Mouse (Mus musculus): ENCODE measurements around the gene Adamtsl5. TPM values are rescaled to one million over a fixed set of nuclear protein-coding genes. Genes with fewer than 3 reads are reported as not detected.
"Not testable (repeated sequence)": the region's sequence is repeated elsewhere in the genome, so short reads cannot be mapped to it uniquely, and the experiment has no call there.

Adamtsl5 gene
- total RNA-seq, 2 experiments from 2014 or later = 7.5 to 10.0 TPM

- intact Hi-C loops (cut with DNase I); DNase-seq (ENCODE audit: low spot score in 2 of 2): not testable (repeated sequence)
These were observed 2.3 kb downstream of the Adamtsl5 start for GRCm38 (mm10) chr10:80345929-80346328.

GRCm38 (mm10) chr10:80345122-80345521, 3.1 kb downstream of the Adamtsl5 start:
- no peak for DNase-seq (ENCODE audit: low spot score in 2 of 2)
- intact Hi-C loops (cut with DNase I) = no loop called here

GRCm38 (mm10) chr10:80344131-80344661, 4.0 kb downstream of the Adamtsl5 start:
- intact Hi-C loops (cut with DNase I) = no loop called here
- no peak for DNase-seq (ENCODE audit: low spot score in 2 of 2)

- intact Hi-C loops (cut with DNase I) = no loop called here
- DNase-seq (ENCODE audit: low spot score in 2 of 2) = no peak
These were observed 4.8 kb downstream of the Adamtsl5 start for GRCm38 (mm10) chr10:80343425-80343895.

GRCm38 (mm10) chr10:80342749-80343424, 5.3 kb downstream of the Adamtsl5 start:
- DNase-seq (ENCODE audit: low spot score in 2 of 2) = no peak
- intact Hi-C loops (cut with DNase I) = no loop called here

- DNase-seq (ENCODE audit: low spot score in 2 of 2) = no peak
- intact Hi-C loops (cut with DNase I) = no loop called here
These were observed 5.9 kb downstream of the Adamtsl5 start for GRCm38 (mm10) chr10:80342305-80342748.

- intact Hi-C loops (cut with DNase I) = loop anchor here (2.0 kb wide), 1 partner anchor 33 kb away; no protein-coding TSS in a partner anchor
- DNase-seq (ENCODE audit: low spot score in 2 of 2) = no peak
These were observed 6.5 kb downstream of the Adamtsl5 start for GRCm38 (mm10) chr10:80341491-80342304.

GRCm38 (mm10) chr10:80341026-80341425, 7.2 kb downstream of the Adamtsl5 start:
- no peak for DNase-seq (ENCODE audit: low spot score in 2 of 2)
- intact Hi-C loops (cut with DNase I) = loop anchor here (2.0 kb wide), 1 partner anchor 34 kb away; no protein-coding TSS in a partner anchor

- intact Hi-C loops (cut with DNase I) = loop anchor here (2.0 kb wide), 1 partner anchor 35 kb away; no protein-coding TSS in a partner anchor
These were observed 8.1 kb downstream of the Adamtsl5 start for GRCm38 (mm10) chr10:80339941-80340750.

GRCm38 (mm10) chr10:80336263-80336662, 11.9 kb downstream of the Adamtsl5 start:
- no peak for DNase-seq (ENCODE audit: low spot score in 2 of 2)

More at GRCm38 (mm10) chr10:80339941-80340750, 8.1 kb downstream of the Adamtsl5 start:
- DNase-seq (ENCODE audit: low spot score in 2 of 2) = peak; percentile 79 to 82

GRCm38 (mm10) chr10:80332525-80332989, 15.7 kb downstream of the Adamtsl5 start:
- intact Hi-C loops (cut with DNase I) = no loop called here
- DNase-seq (ENCODE audit: low spot score in 2 of 2) = no peak

More at GRCm38 (mm10) chr10:80336263-80336662, 11.9 kb downstream of the Adamtsl5 start:
- intact Hi-C loops (cut with DNase I) = no loop called here

GRCm38 (mm10) chr10:80331636-80332524, 16.3 kb downstream of the Adamtsl5 start:
- DNase-seq (ENCODE audit: low spot score in 2 of 2) = no peak
- intact Hi-C loops (cut with DNase I) = no loop called here

GRCm38 (mm10) chr10:80330888-80331287, 17.3 kb downstream of the Adamtsl5 start:
- DNase-seq (ENCODE audit: low spot score in 2 of 2) = no peak
- intact Hi-C loops (cut with DNase I) = no loop called here

GRCm38 (mm10) chr10:80330084-80330483, 18.1 kb downstream of the Adamtsl5 start:
- intact Hi-C loops (cut with DNase I) = no loop called here
- DNase-seq (ENCODE audit: low spot score in 2 of 2) = no peak

- intact Hi-C loops (cut with DNase I) = no loop called here
- peak; percentile 92 to 94 for DNase-seq (ENCODE audit: low spot score in 2 of 2)
These were observed 18.7 kb downstream of the Adamtsl5 start, which contains the start of the genes Pcsk4 and Reep6 for GRCm38 (mm10) chr10:80329273-80330081. Gene Pcsk4 (minus strand): TSS chr10:80329498. Gene Reep6 (plus strand): TSS chr10:80329953.

GRCm38 (mm10) chr10:80325045-80325444, 23.2 kb downstream of the Adamtsl5 start:
- intact Hi-C loops (cut with DNase I) = no loop called here
- DNase-seq (ENCODE audit: low spot score in 2 of 2) = no peak

All from left cerebral cortex, postnatal 36 days (tissue).